Mouse (Mus musculus) forebrain, embryonic 14.5 days (tissue): Measurements from ENCODE around the gene Gsta4. TPM values are rescaled to one million over a fixed set of nuclear protein-coding genes. Genes with fewer than 3 reads are reported as not detected.
A peak's percentile ranks its signal among the peaks of the same experiment; 100 is the strongest.
"Not testable (repeated sequence)": the region's sequence is repeated elsewhere in the genome, so short reads cannot be mapped to it uniquely, and the experiment has no call there.

Experiments
- ATAC-seq: fragments of 200-750 bp; cut with Nextera tagmentation; 2 replicates; pipeline ENCODE4 v1.8.0; 2017; ENCODE audit warnings: mild to moderate bottlenecking, moderate library complexity
- DNase-seq: peaks from one replicate; pipeline ENCODE4 v3.0.0-alpha.2; 2015; ENCODE audit warnings: low spot score
- H3K27ac ChIP-seq: fragments of 300-500 bp; sonication (generic); 2 replicates; pipeline ENCODE4 v1.5.1; 2014; ENCODE audit warnings: low read depth, mild to moderate bottlenecking, control low read depth, low read length, moderate library complexity
- H3K27me3 ChIP-seq: fragments of 300-500 bp; sonication (generic); replicated peaks from 2 replicates; pipeline ENCODE4 v1.6.1; 2014; ENCODE audit warnings: low read length, control low read depth, mixed read lengths; ENCODE audit not compliant: control insufficient read depth, insufficient read depth
- H3K36me3 ChIP-seq: fragments of 300-500 bp; sonication (generic); 2 replicates; pipeline ENCODE4 v1.6.1; 2014; ENCODE audit warnings: low read length, control low read depth; ENCODE audit not compliant: control insufficient read depth, insufficient read depth
- H3K4me1 ChIP-seq: fragments of 300-500 bp; sonication (generic); 2 replicates; pipeline ENCODE4 v1.6.1; 2014; ENCODE audit warnings: antibody characterized with exemption, low read length, control low read depth; ENCODE audit not compliant: control insufficient read depth, insufficient read depth
- H3K4me2 ChIP-seq: fragments of 300-500 bp; sonication (generic); 2 replicates; pipeline ENCODE4 v1.6.1; 2014; ENCODE audit warnings: mild to moderate bottlenecking, control low read depth, low read length
- H3K4me3 ChIP-seq: fragments of 300-500 bp; sonication (generic); 2 replicates; pipeline ENCODE4 v1.5.1; 2014; ENCODE audit warnings: low read depth, low read length, control low read depth
- H3K9ac ChIP-seq: fragments of 300-500 bp; sonication (generic); 2 replicates; pipeline ENCODE4 v1.6.1; 2014; ENCODE audit warnings: mild to moderate bottlenecking, low read length, control low read depth, moderate library complexity
- H3K9me3 ChIP-seq: fragments of 300-500 bp; sonication (generic); replicated peaks from 2 replicates; pipeline ENCODE4 v1.6.1; 2016; ENCODE audit warnings: low read length, control low read depth, mixed read lengths; ENCODE audit not compliant: control insufficient read depth
- WGBS: fragments of 180-500 bp; shearing (Covaris S2); extraction: QIAGEN DNeasy Blood & Tissue Kit; methylation state at CpG from one replicate; pipeline ENCODE4 v1.1.7; 2014; 5-methylcytosine and 5-hydroxymethylcytosine counted together
- polyA plus RNA-seq: library from polyadenylated mRNA; unstranded; fragments of >200 nt; fragmentation: Nextera tagmentation; extraction: Ambion mirVana; gene quantifications from 2 replicates; pipeline ENCODE4 v1.2.1, GENCODE M21; 2014

Gsta4 gene
- polyA plus RNA-seq, 1 experiment from 2014 or later = 24.1 TPM

DNA sequence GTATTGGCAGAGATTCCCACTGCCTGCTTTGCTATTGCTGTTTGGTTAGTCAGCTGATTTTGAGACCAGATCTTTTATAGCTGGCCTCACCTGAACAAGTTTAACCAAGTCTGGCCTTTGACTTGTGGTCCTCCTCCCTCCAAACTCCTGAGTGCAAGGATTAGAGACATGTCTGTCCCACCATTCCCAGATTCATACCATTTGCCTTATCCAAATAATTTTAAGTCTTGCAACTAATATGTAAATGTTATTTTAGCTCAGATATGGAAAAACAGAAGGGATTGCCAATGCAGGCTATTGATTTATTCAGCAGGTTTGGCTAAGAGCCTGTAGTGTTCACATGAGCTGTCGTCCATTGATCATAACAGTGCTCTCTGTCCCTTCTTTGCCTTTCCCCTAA lies 25.4 kb upstream of the Gsta4 start:
- Histone ChIP-seq H3K9ac (no peak overlapping the region), H3K27me3 (no peaks in the 10 kb centered on the region), H3K9me3 (no peaks in the 10 kb centered on the region), H3K4me2 (no peak overlapping the region), H3K4me3 (no peak overlapping the region), H3K27ac (no peak overlapping the region), H3K36me3 (peaks cover 85% of the 10 kb centered on the region), H3K4me1 (no peaks in the 10 kb centered on the region)
- WGBS = 88% methylated on average over 1 of the region's 1 CpGs
- DNase-seq (no peak), ATAC-seq (no peak)

DNA sequence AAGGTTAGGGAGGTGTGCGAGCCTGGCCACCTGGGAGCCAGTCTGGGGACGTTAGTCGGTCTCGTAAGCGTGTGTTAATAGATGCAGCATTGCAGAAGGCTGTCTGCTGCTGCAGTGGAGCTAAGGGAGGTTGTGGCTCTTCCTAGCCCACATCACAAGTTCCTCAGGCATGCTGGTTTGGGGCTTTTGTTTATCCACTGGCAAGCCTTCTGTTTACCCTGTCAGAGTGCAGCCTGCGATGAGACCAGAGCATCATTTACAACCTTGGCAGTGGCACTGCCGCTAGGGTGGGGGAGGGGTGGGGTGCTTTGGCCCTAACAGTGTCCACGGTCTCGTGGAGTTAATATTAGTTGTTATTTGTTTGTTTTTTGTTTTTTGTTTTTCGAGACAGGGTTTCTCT lies 19.3 kb upstream of the Gsta4 start:
- WGBS = 86% methylated on average over 10 of the region's 10 CpGs
- DNase-seq (no peak), ATAC-seq (no peak)
- Histone ChIP-seq H3K9me3 (no peaks in the 10 kb centered on the region), H3K27ac (no peak overlapping the region), H3K9ac (no peak overlapping the region), H3K4me1 (no peaks in the 10 kb centered on the region), H3K27me3 (no peaks in the 10 kb centered on the region), H3K4me2 (no peak overlapping the region), H3K36me3 (peaks cover 87% of the 10 kb centered on the region), H3K4me3 (no peak overlapping the region)

DNA sequence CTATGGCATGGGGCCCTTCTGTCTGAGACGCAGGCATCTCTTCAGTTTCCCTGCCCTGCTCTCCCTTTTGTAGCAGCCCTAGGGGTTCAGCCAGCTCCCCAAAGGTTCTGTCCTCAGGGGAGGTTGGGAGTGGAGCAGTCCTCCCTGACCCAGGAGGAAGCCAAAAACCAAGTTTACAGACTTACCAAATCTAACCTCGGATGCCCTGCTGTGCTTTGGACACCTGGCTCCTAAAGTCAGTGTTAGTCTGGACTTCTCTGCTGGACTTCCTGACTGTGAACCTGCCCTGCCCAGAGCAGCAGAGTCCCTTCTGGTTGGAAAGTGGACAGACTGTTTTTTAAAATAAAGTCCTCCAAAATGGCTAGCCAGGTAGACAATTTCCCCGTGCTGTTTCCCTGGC lies 17.8 kb upstream of the Gsta4 start:
- Histone ChIP-seq H3K27ac (no peak overlapping the region), H3K4me1 (no peaks in the 10 kb centered on the region), H3K4me2 (no peak overlapping the region), H3K9me3 (no peaks in the 10 kb centered on the region), H3K4me3 (no peak overlapping the region), H3K9ac (no peak overlapping the region), H3K27me3 (no peaks in the 10 kb centered on the region), H3K36me3 (peaks cover 87% of the 10 kb centered on the region)
- DNase-seq (no peak), ATAC-seq (no peak)
- whole genome bisulfite sequencing = 88% methylated on average over 3 of the region's 3 CpGs

DNA sequence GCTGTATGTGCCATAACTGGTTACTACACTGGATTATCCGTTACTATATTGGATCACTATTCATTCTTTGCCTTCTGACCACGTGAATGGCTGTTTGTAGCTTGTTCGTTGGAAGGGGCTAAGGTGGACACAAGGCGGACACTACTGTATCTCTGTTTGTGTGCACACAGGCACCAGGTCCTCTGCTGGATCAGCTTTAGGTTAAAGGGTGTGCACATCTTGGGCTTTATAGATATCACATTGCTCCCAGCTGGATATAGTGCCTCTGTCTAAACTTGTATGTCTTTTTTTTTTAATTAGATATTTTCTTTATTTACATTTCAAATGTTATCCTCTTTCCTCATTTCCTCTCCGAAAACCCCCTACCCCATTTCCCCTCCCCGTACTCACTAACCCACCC lies 17.1 kb upstream of the Gsta4 start:
- DNase-seq (no peak), ATAC-seq (no peak)
- H3K27me3 ChIP-seq = no peaks in the 10 kb centered on the region

DNA sequence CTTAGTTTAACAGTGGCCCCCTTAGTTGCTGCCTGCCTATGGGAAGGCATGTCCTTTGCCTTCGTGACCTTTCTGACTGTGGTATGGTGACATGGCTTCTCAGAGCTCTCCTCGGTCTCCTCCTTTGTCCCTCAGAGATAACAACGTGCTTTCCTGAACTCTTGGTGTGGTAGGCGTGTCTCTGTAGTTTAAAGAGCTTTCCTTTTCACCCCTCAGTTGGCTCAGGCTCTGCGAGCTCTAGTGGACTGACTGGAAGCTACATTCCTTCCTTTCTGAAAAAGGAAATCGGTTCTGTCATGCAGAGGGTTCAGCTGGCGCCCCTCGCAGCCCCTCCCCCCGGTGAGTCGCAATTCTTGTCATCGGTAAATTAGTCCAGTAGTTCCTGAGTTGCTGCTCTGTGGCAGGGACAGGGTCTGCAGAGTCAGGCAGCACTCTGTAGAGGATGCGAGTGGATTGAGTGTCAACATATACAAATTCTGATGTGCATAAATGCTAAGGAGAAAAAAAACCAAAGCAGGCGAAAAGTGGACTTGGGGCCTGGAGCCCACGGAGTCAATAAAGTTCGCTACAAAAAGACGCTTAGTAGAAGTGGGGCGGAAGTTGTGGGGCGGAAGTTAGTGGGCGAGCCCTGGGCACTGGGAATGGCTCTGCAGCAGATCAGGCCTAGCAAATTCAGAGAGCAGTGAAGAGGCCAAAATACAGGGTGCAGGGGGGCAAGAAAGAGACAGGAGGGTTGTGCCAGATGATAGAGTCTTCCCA lies 15.7 kb upstream of the Gsta4 start:
- Histone ChIP-seq H3K9ac (no peak overlapping the region), H3K4me2 (no peak overlapping the region), H3K27me3 (no peaks in the 10 kb centered on the region), H3K36me3 (peaks cover 68% of the 10 kb centered on the region), H3K4me1 (no peaks in the 10 kb centered on the region), H3K9me3 (no peaks in the 10 kb centered on the region), H3K27ac (no peak overlapping the region), H3K4me3 (no peak overlapping the region)
- whole genome bisulfite sequencing = 86% methylated on average over 19 of the region's 19 CpGs
- ATAC-seq (no peak), DNase-seq (no peak)

More for the DNA sequence above, 17.1 kb upstream of the Gsta4 start:
- no peaks in the 10 kb centered on the region for H3K4me1 ChIP-seq
- WGBS = 97% methylated on average over 6 of the region's 6 CpGs
- H3K4me3 ChIP-seq = no peak overlapping the region
- no peak overlapping the region for H3K4me2 ChIP-seq
- no peak overlapping the region for H3K9ac ChIP-seq
- no peaks in the 10 kb centered on the region for H3K9me3 ChIP-seq
- H3K27ac ChIP-seq = no peak overlapping the region
- H3K36me3 ChIP-seq = peaks cover 83% of the 10 kb centered on the region

DNA sequence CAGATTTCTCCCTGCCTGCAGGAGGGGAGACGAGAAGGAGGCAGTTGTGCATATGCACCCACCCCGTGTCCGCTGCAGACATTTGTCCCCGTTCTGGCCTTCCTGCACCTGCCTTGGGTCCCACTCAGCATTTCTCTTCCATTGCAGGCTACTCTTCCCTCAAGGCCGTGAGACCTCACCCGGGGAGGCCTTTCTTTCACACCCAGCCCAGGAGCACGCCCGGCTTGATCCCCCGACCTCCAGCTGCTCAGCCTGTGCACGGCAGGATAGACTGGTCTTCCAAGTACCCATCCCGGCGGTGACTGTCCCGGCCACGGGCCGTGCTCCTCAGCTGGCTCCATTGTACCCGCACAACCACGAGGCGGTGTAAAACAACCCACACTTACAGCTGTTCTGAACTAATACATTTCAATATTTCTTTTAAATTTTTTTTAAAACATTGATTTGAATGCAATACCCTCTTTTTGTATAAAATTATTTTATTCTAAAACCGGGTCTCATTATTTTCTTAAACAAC lies 15.1 kb upstream of the Gsta4 start:
- no peaks in the 10 kb centered on the region for H3K9me3 ChIP-seq
- peaks cover 62% of the 10 kb centered on the region for H3K36me3 ChIP-seq
- 91% methylated on average over 19 of the region's 19 CpGs for WGBS
- no peak overlapping the region for H3K4me3 ChIP-seq
- DNase-seq = no peak
- no peak overlapping the region for H3K27ac ChIP-seq
- no peak overlapping the region for H3K4me2 ChIP-seq
- no peaks in the 10 kb centered on the region for H3K4me1 ChIP-seq
- H3K9ac ChIP-seq = no peak overlapping the region
- H3K27me3 ChIP-seq = no peaks in the 10 kb centered on the region
- no peak for ATAC-seq

DNA sequence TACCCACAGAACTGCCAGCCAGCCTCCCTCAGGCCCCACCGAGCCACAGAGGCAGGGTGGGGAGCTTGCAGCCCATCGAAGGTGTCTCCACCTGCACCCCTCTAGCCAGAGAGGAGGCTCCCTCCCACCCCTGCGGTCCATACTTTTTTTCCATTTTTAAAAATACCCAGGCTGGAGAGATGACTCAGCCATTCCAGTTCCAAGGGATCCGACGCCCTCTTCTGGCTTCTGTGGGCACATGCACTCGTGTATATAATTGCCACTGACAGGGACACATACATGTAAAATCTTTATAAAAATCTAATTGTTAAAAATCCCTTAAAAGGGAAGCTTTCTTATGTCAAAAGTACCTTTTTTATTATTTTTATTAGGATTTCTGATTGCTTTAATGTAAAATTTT lies 13.7 kb upstream of the Gsta4 start:
- Histone ChIP-seq H3K9ac (no peak overlapping the region), H3K4me2 (no peak overlapping the region), H3K4me3 (no peak overlapping the region), H3K27me3 (no peaks in the 10 kb centered on the region), H3K9me3 (no peaks in the 10 kb centered on the region), H3K4me1 (no peaks in the 10 kb centered on the region), H3K27ac (no peak overlapping the region), H3K36me3 (peaks cover 55% of the 10 kb centered on the region)
- no peak for ATAC-seq
- 97% methylated on average over 6 of the region's 6 CpGs for WGBS
- no peak for DNase-seq

DNA sequence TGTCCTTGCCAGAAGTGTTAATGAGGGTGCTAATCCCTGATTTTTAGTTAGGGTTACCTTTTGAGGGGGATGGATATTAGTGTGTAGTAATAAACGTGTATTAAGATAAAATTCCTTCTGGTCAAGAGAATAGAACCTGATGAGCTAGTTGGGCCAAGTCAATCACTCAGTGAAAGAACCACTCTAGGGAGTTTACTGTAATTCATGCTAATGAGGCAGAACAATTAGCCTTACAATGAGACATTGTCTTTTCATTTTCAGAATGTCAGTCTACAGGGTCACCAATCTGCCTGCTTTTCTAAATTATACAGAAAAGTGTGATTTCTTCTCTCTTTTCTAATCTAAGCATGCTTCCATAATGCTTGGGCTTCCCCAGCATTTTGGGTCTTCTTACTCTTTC lies 8.6 kb upstream of the Gsta4 start:
- no peak for DNase-seq
- Histone ChIP-seq H3K4me2 (no peak overlapping the region), H3K27me3 (no peaks in the 10 kb centered on the region), H3K4me3 (no peak overlapping the region), H3K36me3 (peaks cover 10% of the 10 kb centered on the region; the same call in 1 of the 2 replicates), H3K27ac (no peak overlapping the region), H3K4me1 (peaks cover 5% of the 10 kb centered on the region; the same call in 1 of the 2 replicates), H3K9ac (no peak overlapping the region), H3K9me3 (no peaks in the 10 kb centered on the region)
- no peak for ATAC-seq
- WGBS = 17% methylated on average over 1 of the region's 1 CpGs

DNA sequence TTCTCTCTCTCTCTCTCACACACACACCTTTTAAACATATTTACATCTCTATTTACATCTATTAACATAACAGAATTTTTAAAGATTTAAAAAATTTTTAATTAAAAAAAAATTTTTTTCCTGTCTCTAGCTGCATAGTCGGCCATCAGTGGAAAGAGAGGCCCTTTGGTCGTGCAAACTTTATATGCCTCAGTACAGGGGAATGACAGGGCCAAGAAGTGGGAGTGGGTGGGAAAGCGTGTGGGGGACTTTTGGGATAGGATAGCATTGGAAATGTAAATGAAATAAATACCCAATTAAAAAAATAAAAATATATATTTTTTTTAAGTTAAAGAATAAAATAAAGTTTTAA lies 7.7 kb upstream of the Gsta4 start:
- peak; percentile 14; the same call in 1 of the 2 replicates for ATAC-seq
- H3K27me3 ChIP-seq, H3K9ac ChIP-seq, H3K36me3 ChIP-seq, H3K4me3 ChIP-seq, H3K9me3 ChIP-seq, H3K4me1 ChIP-seq, H3K27ac ChIP-seq, H3K4me2 ChIP-seq, DNase-seq: not testable (repeated sequence)
- 39% methylated on average over 3 of the region's 3 CpGs for WGBS
